23 mouse cellular contexts compared by ENCODE assay signal in genomic region chr5:73743953-73744352, GRCm38 (mm10).
DNase-seq lines count a peak whose midpoint lies in the region; ATAC-seq and TF ChIP-seq lines count a peak whose summit lies in the region.
"Had no signal": no experiment of that assay in that cellular context is flagged by ENCODE, and none has a peak within 500 bp of the region (broad histone marks: within the 10 kb centered on the region; RNA-seq: fewer than 3 reads in every experiment).

No protein-coding gene starts in this region.

- DNase-seq in heart, adult 11 months = peak; percentile 60
- DNase-seq in heart, postnatal 25 days (ENCODE audit: low spot score) = no peak
- no peak for DNase-seq in testis, postnatal 14 days (ENCODE audit: low spot score)
- no peak for DNase-seq in MEL (ENCODE audit: low read depth, low spot score)
- DNase-seq in hindbrain, embryonic 11.5 days (ENCODE audit: low spot score) = no peak
- DNase-seq: adrenal gland, adult 2 months; adrenal gland, adult 8-10 months; adrenal gland, postnatal 10 days; adrenal gland, postnatal 14 days; adrenal gland, postnatal 25 days; adrenal gland, postnatal 36 days; B cell, adult 2 months; cerebellum, adult 11 months; cerebellum, adult 11-12 months; cerebellum, adult 18-20 months had no signal

- no peaks in the 10 kb centered on the region for H3K9me3 ChIP-seq in megakaryocyte, embryonic 14.5 days
- no peaks in the 10 kb centered on the region for H3K9me3 ChIP-seq in MEL (replicated peaks; ENCODE audit: insufficient read depth, low read length)
- H3K9me3 ChIP-seq in hindbrain, embryonic 11.5 days (ENCODE audit: control insufficient read depth, low read length) = no peaks in the 10 kb centered on the region
- H3K9me3 ChIP-seq: G1E had no signal

- no peaks in the 10 kb centered on the region for H3K27me3 ChIP-seq in megakaryocyte, embryonic 14.5 days (replicated peaks)
- no peaks in the 10 kb centered on the region for H3K27me3 ChIP-seq in testis, adult 2 months (ENCODE audit: control insufficient read depth, insufficient read depth, low read length)
- H3K27me3 ChIP-seq in MEL (ENCODE audit: control insufficient read depth in 1 of 2, insufficient read depth in 2 of 2, low read length in 2 of 2) = peaks cover 0 to 5% of the 10 kb centered on the region in 2 experiments; a peak in 2 of 4 replicates
- no peaks in the 10 kb centered on the region for H3K27me3 ChIP-seq in hindbrain, embryonic 11.5 days (ENCODE audit: control insufficient read depth, insufficient read depth, low read length)
- H3K27me3 ChIP-seq: CH12.LX, Patski had no signal

- no peaks in the 10 kb centered on the region for H3K36me3 ChIP-seq in megakaryocyte, embryonic 14.5 days (replicated peaks; ENCODE audit: low read length)
- H3K36me3 ChIP-seq in testis, adult 2 months (ENCODE audit: control insufficient read depth, insufficient read depth, low read length) = no peaks in the 10 kb centered on the region
- H3K36me3 ChIP-seq in MEL (ENCODE audit: control insufficient read depth in 1 of 2, insufficient read depth in 2 of 2, low read length in 2 of 2) = no peaks in the 10 kb centered on the region
- H3K36me3 ChIP-seq in hindbrain, embryonic 11.5 days (ENCODE audit: control insufficient read depth, insufficient read depth, low read length) = no peaks in the 10 kb centered on the region
- H3K36me3 ChIP-seq: G1E had no signal

- no peak overlapping the region for H3K27ac ChIP-seq in testis, adult 2 months (ENCODE audit: control insufficient read depth, insufficient read depth, low read depth, low read length)
- H3K27ac ChIP-seq in MEL (ENCODE audit: control insufficient read depth, low read depth, low read length) = no peak overlapping the region
- no peak overlapping the region for H3K27ac ChIP-seq in hindbrain, embryonic 11.5 days (ENCODE audit: low read depth, low read length)

- H3K9ac ChIP-seq in MEL (ENCODE audit: control insufficient read depth, low read depth, low read length, poor library complexity, severe bottlenecking) = no peak overlapping the region
- no peak overlapping the region for H3K9ac ChIP-seq in hindbrain, embryonic 11.5 days (ENCODE audit: low read depth, low read length)

- no peaks in the 10 kb centered on the region for H3K79me2 ChIP-seq in MEL (ENCODE audit: control insufficient read depth, insufficient read depth, low read length, poor library complexity)

- WGBS in hindbrain, embryonic 11.5 days = 94% methylated on average over 1 of the region's 1 CpGs

- no peak for TF ChIP-seq RAD21 in MEL (IDR thresholded peaks at IDR 0.05; ENCODE audit: low read depth, low read length)

- no peak for TF ChIP-seq CTCF in testis, adult 2 months (IDR thresholded peaks at IDR 0.05; ENCODE audit: control insufficient read depth, insufficient read depth, insufficient replicate concordance, low read depth, low read length)
- TF ChIP-seq CTCF in MEL (IDR thresholded peaks at IDR 0.05 in 2 of 3, conservative IDR thresholded peaks at IDR 0.05 in 1 of 3; ENCODE audit: control insufficient read depth in 1 of 3, insufficient read depth in 1 of 3, low read depth in 2 of 3, low read length in 3 of 3, poor library complexity in 1 of 3, severe bottlenecking in 1 of 3) = no peak

- H3K4me1 ChIP-seq in megakaryocyte, embryonic 14.5 days = no peaks in the 10 kb centered on the region
- no peaks in the 10 kb centered on the region for H3K4me1 ChIP-seq in testis, adult 2 months (ENCODE audit: control insufficient read depth, insufficient read depth, low read length)
- no peaks in the 10 kb centered on the region for H3K4me1 ChIP-seq in MEL (ENCODE audit: control insufficient read depth in 1 of 2, insufficient read depth in 2 of 2, low read length in 2 of 2)
- H3K4me1 ChIP-seq in hindbrain, embryonic 11.5 days (replicated peaks; ENCODE audit: control insufficient read depth, insufficient read depth, low read length) = no peaks in the 10 kb centered on the region

- TF ChIP-seq EP300 in MEL (IDR thresholded peaks at IDR 0.05; ENCODE audit: low read depth in 1 of 2, low read length in 2 of 2) = no peak

- no peak overlapping the region for H3K4me2 ChIP-seq in hindbrain, embryonic 11.5 days (replicated peaks; ENCODE audit: low read depth, low read length)

- intact Hi-C loops in heart, postnatal 25 days (cut with DNase I) = no loop called here

- 0 out of 2 replicates have a peak, but pooled peaks have one; percentile 17 for TF ChIP-seq POLR2A in testis, adult 2 months (IDR thresholded peaks at IDR 0.05; ENCODE audit: control insufficient read depth, low read depth, low read length)
- no peak for TF ChIP-seq POLR2A in MEL (IDR thresholded peaks at IDR 0.05; ENCODE audit: control insufficient read depth in 1 of 2, insufficient read depth in 1 of 2, low read depth in 1 of 2, low read length in 2 of 2, poor library complexity in 1 of 2)

- no peak for ATAC-seq in megakaryocyte, adult 5-6 weeks (ENCODE audit: poor library complexity, severe bottlenecking)
- ATAC-seq in hindbrain, embryonic 11.5 days (ENCODE audit: low FRiP score) = no peak
- ATAC-seq: activated CD4-positive, CD25-positive, alpha-beta regulatory T cell, adult 4 months; CD4-positive, CD25-positive, alpha-beta regulatory T cell, adult 4 months; Patski had no signal

- H3K4me3 ChIP-seq in megakaryocyte, embryonic 14.5 days (replicated peaks) = peak overlapping the region; percentile 59
- H3K4me3 ChIP-seq in testis, adult 2 months (ENCODE audit: control insufficient read depth, low read depth, low read length) = no peak overlapping the region
- H3K4me3 ChIP-seq in MEL (ENCODE audit: control insufficient read depth in 1 of 2, insufficient read depth in 1 of 2, low read depth in 2 of 2, low read length in 2 of 2) = no peak overlapping the region
- no peak overlapping the region for H3K4me3 ChIP-seq in hindbrain, embryonic 11.5 days (ENCODE audit: low read depth, low read length)

TF ChIP-seq in MEL, 35 proteins besides CTCF, POLR2A, EP300 and RAD21:
- TF ChIP-seq ZNF384 (IDR thresholded peaks at IDR 0.05; ENCODE audit: low read depth, low read length) (no peak), KAT2A (conservative IDR thresholded peaks at IDR 0.05; ENCODE audit: low read depth, low read length) (no peak), TBP (IDR thresholded peaks at IDR 0.05; ENCODE audit: low read depth, low read length) (no peak), ZMIZ1 (IDR thresholded peaks at IDR 0.05; ENCODE audit: low read depth, low read length) (no peak), CHD2 (IDR thresholded peaks at IDR 0.05; ENCODE audit: low read length) (no peak), SIN3A (IDR thresholded peaks at IDR 0.05; ENCODE audit: low read length) (no peak), CHD1 (IDR thresholded peaks at IDR 0.05; ENCODE audit: low read depth, low read length) (no peak), POLR2AphosphoS5 (IDR thresholded peaks at IDR 0.05; ENCODE audit: borderline replicate concordance, low read depth, low read length) (peak; percentile 70; the same call in 1 of the 2 replicates)
